Mouse (Mus musculus) heart, adult 9 months (tissue): ENCODE data around the gene Gbp5.
"Not testable (repeated sequence)": the region's sequence is repeated elsewhere in the genome, so short reads cannot be mapped to it uniquely, and the experiment has no call there.

ENCODE experiments used
- DNase-seq, 2 experiments: peaks; one replicate each; pipeline ENCODE4 v3.0.0; 2022; ENCODE audit warnings: low spot score in 2 of 2

Gene Gbp5

GRCm38 (mm10) chr3:142541391-142541790, 47.6 kb downstream of the Gbp5 start:
- no peak for DNase-seq

- DNase-seq = not testable (repeated sequence)
These were observed 49.0 kb downstream of the Gbp5 start for GRCm38 (mm10) chr3:142542776-142543175.

- no peak for DNase-seq
These were observed 52.9 kb downstream of the Gbp5 start for GRCm38 (mm10) chr3:142546690-142547089.

GRCm38 (mm10) chr3:142550052-142550676, 56.4 kb downstream of the Gbp5 start:
- DNase-seq = no peak

- no peak for DNase-seq
These were observed 60.8 kb downstream of the Gbp5 start for GRCm38 (mm10) chr3:142554601-142555000.

GRCm38 (mm10) chr3:142555623-142556022, 61.8 kb downstream of the Gbp5 start:
- no peak for DNase-seq

GRCm38 (mm10) chr3:142559632-142560228, 66.0 kb downstream of the Gbp5 start, which contains the start of gene Gbp3:
Gbp3 (plus strand) TSS chr3:142560026.
- DNase-seq = peak; percentile 84 to 91

GRCm38 (mm10) chr3:142560296-142560948, 66.6 kb downstream of the Gbp5 start:
- peak; percentile 85 to 89 for DNase-seq

GRCm38 (mm10) chr3:142561045-142561646, 67.4 kb downstream of the Gbp5 start:
- no peak for DNase-seq

- DNase-seq = no peak
These were observed 67.9 kb downstream of the Gbp5 start for GRCm38 (mm10) chr3:142561666-142562065.

- DNase-seq = not testable (repeated sequence)
These were observed 73.7 kb downstream of the Gbp5 start for GRCm38 (mm10) chr3:142567490-142567889.

- no peak for DNase-seq
These were observed 77.0 kb downstream of the Gbp5 start for GRCm38 (mm10) chr3:142570738-142571137.
